Mouse (Mus musculus): ENCODE measurements at regions not wholly inside any gene's neighbourhood (a gene's known extent, or its start where the extent isn't known, plus 50 kb on each side); places are given as distances from the start of the nearest gene placed in this dataset.
"Not testable (repeated sequence)": the region's sequence is repeated elsewhere in the genome, so short reads cannot be mapped to it uniquely, and the experiment has no call there.

- H3K27ac ChIP-seq = no peak overlapping the region
- H3K27me3 ChIP-seq = no peaks in the 10 kb centered on the region
- no peak overlapping the region for H3K9ac ChIP-seq
- H3K4me1 ChIP-seq = no peaks in the 10 kb centered on the region
- no peak for ATAC-seq (ENCODE audit: insufficient number of reproducible peaks, insufficient read depth, low FRiP score, low TSS enrichment)
- no peak overlapping the region for H3K4me3 ChIP-seq
- no peak overlapping the region for H3K4me2 ChIP-seq (replicated peaks)
- H3K36me3 ChIP-seq = no peaks in the 10 kb centered on the region
- no peaks in the 10 kb centered on the region for H3K9me3 ChIP-seq
- WGBS = 80% methylated on average over 1 of the region's 1 CpGs
Observed at GRCm38 (mm10) chr10:117501426-117501825, 121.6 kb upstream of the Cpsf6 start.

- no peaks in the 10 kb centered on the region for H3K36me3 ChIP-seq
- no peak overlapping the region for H3K4me2 ChIP-seq (replicated peaks)
- no peaks in the 10 kb centered on the region for H3K4me1 ChIP-seq
- no peaks in the 10 kb centered on the region for H3K9me3 ChIP-seq
- WGBS = 79% methylated on average over 5 of the region's 5 CpGs
- no peak overlapping the region for H3K27ac ChIP-seq
- no peak for ATAC-seq (ENCODE audit: insufficient number of reproducible peaks, insufficient read depth, low FRiP score, low TSS enrichment)
- no peaks in the 10 kb centered on the region for H3K27me3 ChIP-seq
- no peak overlapping the region for H3K9ac ChIP-seq
- H3K4me3 ChIP-seq = no peak overlapping the region
Observed at GRCm38 (mm10) chr10:117500457-117501108, 120.8 kb upstream of the Cpsf6 start.

- H3K9me3 ChIP-seq = no peaks in the 10 kb centered on the region
- H3K27me3 ChIP-seq = no peaks in the 10 kb centered on the region
- H3K9ac ChIP-seq = no peak overlapping the region
- no peak overlapping the region for H3K4me3 ChIP-seq
- no peak overlapping the region for H3K27ac ChIP-seq
- H3K36me3 ChIP-seq = no peaks in the 10 kb centered on the region
- no peak for ATAC-seq (ENCODE audit: insufficient number of reproducible peaks, insufficient read depth, low FRiP score, low TSS enrichment)
- no peak overlapping the region for H3K4me2 ChIP-seq (replicated peaks)
- WGBS = 77% methylated on average over 6 of the region's 6 CpGs
- no peaks in the 10 kb centered on the region for H3K4me1 ChIP-seq
Observed at GRCm38 (mm10) chr10:117499864-117500453, 120.1 kb upstream of the Cpsf6 start.

- no peaks in the 10 kb centered on the region; the same call in 1 of the 2 replicates for H3K4me1 ChIP-seq
- no peak overlapping the region for H3K27ac ChIP-seq
- no peak overlapping the region for H3K4me3 ChIP-seq
- ATAC-seq (ENCODE audit: insufficient number of reproducible peaks, insufficient read depth, low FRiP score, low TSS enrichment) = no peak
- H3K9me3 ChIP-seq = no peaks in the 10 kb centered on the region
- H3K9ac ChIP-seq = no peak overlapping the region
- H3K4me2 ChIP-seq (replicated peaks) = no peak overlapping the region
- WGBS = 87% methylated on average over 8 of the region's 8 CpGs
- no peaks in the 10 kb centered on the region for H3K27me3 ChIP-seq
- no peaks in the 10 kb centered on the region for H3K36me3 ChIP-seq
Observed at GRCm38 (mm10) chr10:117499177-117499863, 119.5 kb upstream of the Cpsf6 start.

- Histone ChIP-seq H3K27ac (no peak overlapping the region), H3K27me3 (no peaks in the 10 kb centered on the region), H3K4me3 (no peak overlapping the region), H3K9ac (no peak overlapping the region), H3K4me1 (peaks cover 3% of the 10 kb centered on the region; the same call in 1 of the 2 replicates), H3K36me3 (no peaks in the 10 kb centered on the region), H3K9me3 (no peaks in the 10 kb centered on the region), H3K4me2 (replicated peaks) (no peak overlapping the region)
- 56% methylated on average over 6 of the region's 6 CpGs for WGBS
- no peak for ATAC-seq (ENCODE audit: insufficient number of reproducible peaks, insufficient read depth, low FRiP score, low TSS enrichment)
Observed at GRCm38 (mm10) chr10:117498497-117498896, 118.7 kb upstream of the Cpsf6 start.

GRCm38 (mm10) chr10:117497565-117498256, 117.9 kb upstream of the Cpsf6 start:
- no peak overlapping the region for H3K27ac ChIP-seq
- H3K27me3 ChIP-seq = no peaks in the 10 kb centered on the region
- H3K9me3 ChIP-seq = no peaks in the 10 kb centered on the region
- H3K4me3 ChIP-seq = no peak overlapping the region
- no peak for ATAC-seq (ENCODE audit: insufficient number of reproducible peaks, insufficient read depth, low FRiP score, low TSS enrichment)
- peaks cover 3% of the 10 kb centered on the region; the same call in 1 of the 2 replicates for H3K4me1 ChIP-seq
- no peak overlapping the region for H3K9ac ChIP-seq
- 82% methylated on average over 16 of the region's 16 CpGs for WGBS
- H3K4me2 ChIP-seq (replicated peaks) = no peak overlapping the region
- H3K36me3 ChIP-seq = no peaks in the 10 kb centered on the region

GRCm38 (mm10) chr10:117497082-117497481, 117.3 kb upstream of the Cpsf6 start:
- H3K27me3 ChIP-seq; H3K4me2 ChIP-seq (replicated peaks); H3K9ac ChIP-seq; ATAC-seq (ENCODE audit: insufficient number of reproducible peaks, insufficient read depth, low FRiP score, low TSS enrichment); H3K4me1 ChIP-seq; H3K36me3 ChIP-seq; H3K4me3 ChIP-seq; H3K27ac ChIP-seq; H3K9me3 ChIP-seq: not testable (repeated sequence)
- WGBS = 85% methylated on average over 1 of the region's 1 CpGs

- H3K4me2 ChIP-seq (replicated peaks) = no peak overlapping the region
- no peak overlapping the region for H3K4me3 ChIP-seq
- no peaks in the 10 kb centered on the region for H3K27me3 ChIP-seq
- no peaks in the 10 kb centered on the region for H3K36me3 ChIP-seq
- WGBS = 79% methylated on average over 21 of the region's 21 CpGs
- H3K9me3 ChIP-seq = no peaks in the 10 kb centered on the region
- H3K4me1 ChIP-seq = peaks cover 3% of the 10 kb centered on the region; the same call in 1 of the 2 replicates
- no peak for ATAC-seq (ENCODE audit: insufficient number of reproducible peaks, insufficient read depth, low FRiP score, low TSS enrichment)
- no peak overlapping the region for H3K27ac ChIP-seq
- no peak overlapping the region for H3K9ac ChIP-seq
Observed at GRCm38 (mm10) chr10:117496064-117497011, 116.5 kb upstream of the Cpsf6 start.

GRCm38 (mm10) chr10:117494171-117494701, 114.4 kb upstream of the Cpsf6 start:
- Histone ChIP-seq H3K4me2 (replicated peaks) (peak overlapping the region; percentile 46), H3K27ac (peak overlapping the region; percentile 37; the same call in 1 of the 2 replicates), H3K9me3 (no peaks in the 10 kb centered on the region), H3K27me3 (no peaks in the 10 kb centered on the region), H3K36me3 (no peaks in the 10 kb centered on the region), H3K9ac (no peak overlapping the region), H3K4me3 (peak overlapping the region; percentile 20), H3K4me1 (peaks cover 3% of the 10 kb centered on the region; the same call in 1 of the 2 replicates)
- ATAC-seq (ENCODE audit: insufficient number of reproducible peaks, insufficient read depth, low FRiP score, low TSS enrichment) = no peak
- 30% methylated on average over 18 of the region's 18 CpGs for WGBS

GRCm38 (mm10) chr10:117493824-117494121, 114.0 kb upstream of the Cpsf6 start:
- 0 out of 2 replicates have a peak overlapping the region, but pooled peaks have one; percentile 11 for H3K27ac ChIP-seq
- no peaks in the 10 kb centered on the region for H3K9me3 ChIP-seq
- H3K27me3 ChIP-seq = no peaks in the 10 kb centered on the region
- peak overlapping the region; percentile 20 for H3K4me3 ChIP-seq
- peak overlapping the region; percentile 46 for H3K4me2 ChIP-seq (replicated peaks)
- H3K36me3 ChIP-seq = no peaks in the 10 kb centered on the region
- WGBS = 13% methylated on average over 1 of the region's 5 CpGs
- H3K4me1 ChIP-seq = peaks cover 3% of the 10 kb centered on the region; the same call in 1 of the 2 replicates
- no peak for ATAC-seq (ENCODE audit: insufficient number of reproducible peaks, insufficient read depth, low FRiP score, low TSS enrichment)
- H3K9ac ChIP-seq = no peak overlapping the region

All from embryonic facial prominence, embryonic 12.5 days (tissue).